Mouse (Mus musculus): ENCODE data around the gene Hps5.

GRCm38 (mm10) chr7:46718591-46719270, 77.1 kb downstream of the Hps5 start:
- TF ChIP-seq CTCF (conservative IDR thresholded peaks at IDR 0.05; ENCODE audit: low read length) (no peak), NANOG (IDR thresholded peaks at IDR 0.05; ENCODE audit: borderline replicate concordance, low read length) (no peak)

Measured in E14TG2a.4 (cell line).